Mouse (Mus musculus) left cerebral cortex, adult 18-20 months (tissue): ENCODE results near the gene Cotl1. TPM values are rescaled to one million over a fixed set of nuclear protein-coding genes. Genes with fewer than 3 reads are reported as not detected.

Experiments used
- DNase-seq, 2 experiments: peaks; one replicate each; pipeline ENCODE4 v3.0.0; 2021 to 2022; ENCODE audit warnings: low spot score in 2 of 2, mixed read lengths in 1 of 2
- total RNA-seq, 2 experiments: library from RNA; stranded (reverse); gene quantifications; 2 replicates each; pipeline ENCODE4 v1.2.3; 2021

Cotl1 gene
- total RNA-seq, 2 experiments from 2014 or later = 67.0 to 69.6 TPM

- no peak for DNase-seq
These were observed 18.7 kb downstream of the Cotl1 start for GRCm38 (mm10) chr8:119821691-119822090.

- no peak for DNase-seq
These were observed 20.4 kb downstream of the Cotl1 start for GRCm38 (mm10) chr8:119819976-119820375.

GRCm38 (mm10) chr8:119819316-119819715 lies 21.0 kb downstream of the Cotl1 start:
- DNase-seq = no peak

GRCm38 (mm10) chr8:119817446-119817845 lies 22.9 kb downstream of the Cotl1 start:
- DNase-seq = no peak

GRCm38 (mm10) chr8:119816219-119816618 lies 24.1 kb downstream of the Cotl1 start:
- no peak for DNase-seq

- DNase-seq = no peak
These were observed 27.5 kb downstream of the Cotl1 start for GRCm38 (mm10) chr8:119812650-119813431.

GRCm38 (mm10) chr8:119811925-119812324 lies 28.4 kb downstream of the Cotl1 start:
- no peak for DNase-seq

GRCm38 (mm10) chr8:119810953-119811499 lies 29.3 kb downstream of the Cotl1 start:
- DNase-seq = no peak

GRCm38 (mm10) chr8:119810127-119810868 lies 30.0 kb downstream of the Cotl1 start:
- peak in 1 of 2 experiments; percentile 50 for DNase-seq

GRCm38 (mm10) chr8:119809620-119810019 lies 30.7 kb downstream of the Cotl1 start:
- DNase-seq = no peak

GRCm38 (mm10) chr8:119807687-119808086 lies 32.7 kb downstream of the Cotl1 start:
- DNase-seq = no peak

GRCm38 (mm10) chr8:119806422-119807263 lies 33.7 kb downstream of the Cotl1 start:
- DNase-seq = peak; percentile 63 to 82

- no peak for DNase-seq
These were observed 35.1 kb downstream of the Cotl1 start for GRCm38 (mm10) chr8:119805275-119805674.

- no peak for DNase-seq
These were observed 37.8 kb downstream of the Cotl1 start for GRCm38 (mm10) chr8:119802592-119802991.

- DNase-seq = peak; percentile 57
These were observed 39.2 kb downstream of the Cotl1 start for GRCm38 (mm10) chr8:119801168-119801567.

- DNase-seq = no peak
These were observed 41.4 kb downstream of the Cotl1 start for GRCm38 (mm10) chr8:119798965-119799264.

GRCm38 (mm10) chr8:119798170-119798964 lies 42.0 kb downstream of the Cotl1 start:
- peak; percentile 48 to 51 for DNase-seq

GRCm38 (mm10) chr8:119795651-119796050 lies 44.7 kb downstream of the Cotl1 start:
- DNase-seq = no peak

GRCm38 (mm10) chr8:119794689-119795088 lies 45.7 kb downstream of the Cotl1 start:
- DNase-seq = no peak
